Mouse (Mus musculus) cerebellum, adult 11-12 months (tissue): ENCODE measurements around the gene Wnt9a.

Source experiments
- DNase-seq: peaks from one replicate; pipeline ENCODE4 v3.0.0; 2022

Wnt9a gene

DNA sequence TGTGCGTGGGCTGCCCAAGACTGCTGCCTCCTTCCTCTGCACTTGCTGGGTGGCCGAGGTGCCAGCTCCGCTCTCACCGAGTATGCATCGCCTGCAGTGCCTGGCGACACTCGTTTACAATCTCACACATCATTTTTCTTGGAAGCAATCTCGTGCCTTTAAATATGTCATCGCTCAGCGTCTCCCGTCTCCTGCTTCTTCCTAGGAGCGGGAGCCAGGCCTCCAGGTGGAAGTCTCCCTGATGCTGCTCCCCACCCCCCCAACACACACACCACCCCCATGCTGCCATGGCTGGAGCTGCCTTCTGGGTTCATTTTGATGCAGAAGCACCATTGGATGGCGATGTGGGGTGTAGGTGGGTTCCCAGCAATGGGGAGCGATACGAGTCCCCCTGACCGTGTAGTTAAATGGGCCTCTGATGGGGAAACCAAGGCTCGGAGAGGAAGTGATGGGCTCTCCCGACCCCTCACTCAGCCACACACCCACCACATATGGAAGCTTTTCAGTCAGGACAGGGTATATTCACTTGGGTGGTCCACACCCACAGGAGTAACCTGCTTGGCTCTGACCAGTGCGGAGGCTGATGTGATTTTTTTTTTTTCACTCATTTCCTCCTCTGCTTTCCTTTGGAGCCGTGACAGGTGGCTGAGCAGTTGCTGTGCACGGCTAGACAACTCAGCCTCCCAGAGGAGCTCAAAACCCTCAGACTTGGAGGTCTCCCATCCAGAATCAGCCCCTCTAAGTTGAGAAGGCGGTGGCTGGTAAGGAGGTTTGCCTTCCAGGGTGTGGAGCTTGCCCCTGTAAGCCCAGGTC lies 1.5 kb upstream of the Wnt9a start:
- DNase-seq: no peak

GRCm38 (mm10) chr11:59305821-59306215 lies 910 bp upstream of the Wnt9a start:
- no peak for DNase-seq

- peak; percentile 54 for DNase-seq
Observed at GRCm38 (mm10) chr11:59307422-59308163, 865 bp downstream of the Wnt9a start.

DNA sequence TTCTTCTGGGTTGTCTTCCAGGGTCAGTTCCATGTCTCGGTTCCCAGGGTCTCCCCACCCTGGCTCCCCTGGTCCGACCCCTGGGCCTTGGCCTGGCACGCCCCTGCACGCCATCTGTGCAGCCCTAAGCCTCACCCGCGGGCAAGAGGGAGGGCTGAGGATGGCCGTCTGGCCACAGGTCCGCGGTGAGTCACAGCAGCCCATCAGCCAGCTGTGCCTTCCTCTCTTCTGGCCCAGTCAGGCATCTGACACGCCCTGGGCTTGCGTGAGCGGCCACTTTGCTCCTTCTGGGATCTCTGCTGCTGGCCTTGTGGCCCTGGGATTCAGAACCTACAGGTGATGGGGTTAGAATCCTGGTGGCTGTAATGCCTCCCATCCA lies 1.4 kb downstream of the Wnt9a start:
- DNase-seq: no peak

DNA sequence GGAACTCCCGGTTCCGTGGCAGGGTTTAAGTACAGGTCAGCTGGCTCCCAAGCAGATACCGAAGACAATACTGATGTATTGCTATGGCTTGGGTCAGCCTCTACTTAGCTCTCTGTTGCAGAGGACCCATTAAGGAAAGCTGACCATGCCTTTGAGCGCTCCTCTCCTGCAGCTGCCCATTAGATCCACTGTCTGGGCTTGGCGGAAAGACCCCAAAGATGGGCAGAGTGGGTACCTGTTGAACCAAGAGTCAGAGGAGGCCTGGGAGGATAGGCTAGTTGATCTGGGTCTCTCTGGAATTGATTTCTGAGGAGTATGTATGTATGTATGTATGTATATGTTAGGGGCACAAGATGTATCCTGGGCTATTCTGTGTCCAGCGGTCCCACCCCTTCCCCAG lies 1.9 kb downstream of the Wnt9a start:
- no peak for DNase-seq

DNA sequence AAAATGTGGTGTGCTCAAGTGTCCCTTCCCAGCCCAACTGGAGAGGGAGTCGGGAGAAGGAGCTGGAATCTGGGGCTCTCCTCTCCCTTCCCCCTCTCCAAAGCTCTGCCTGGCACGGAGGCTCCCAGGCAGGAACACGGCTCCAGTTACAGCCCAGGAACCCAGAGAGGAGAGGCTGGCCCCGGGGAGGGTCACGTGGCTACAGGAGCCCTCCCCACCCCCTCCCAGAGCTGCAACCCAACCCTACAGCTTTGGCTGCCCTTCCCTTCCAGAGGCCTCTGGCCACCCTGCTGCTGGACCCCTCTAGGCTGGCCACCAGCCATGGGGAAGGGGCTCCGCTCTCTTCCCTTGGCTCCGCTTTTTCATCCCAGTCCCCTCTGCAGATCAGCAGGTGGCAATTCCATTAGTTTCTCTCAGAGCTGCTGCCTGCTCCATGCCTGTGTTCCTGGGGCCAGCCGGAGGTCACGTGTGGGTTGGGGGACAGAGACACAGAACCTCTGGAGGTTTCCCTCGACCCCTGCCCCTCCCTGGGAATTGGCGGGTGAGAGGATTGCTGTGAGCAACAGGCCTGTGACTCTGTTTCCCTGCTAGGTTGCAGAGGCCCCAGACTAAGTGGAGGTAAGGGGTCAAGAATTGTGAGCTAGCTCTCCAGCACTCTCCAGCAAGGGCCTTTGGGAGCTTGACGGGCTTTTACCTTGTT lies 2.5 kb downstream of the Wnt9a start:
- DNase-seq: no peak

DNA sequence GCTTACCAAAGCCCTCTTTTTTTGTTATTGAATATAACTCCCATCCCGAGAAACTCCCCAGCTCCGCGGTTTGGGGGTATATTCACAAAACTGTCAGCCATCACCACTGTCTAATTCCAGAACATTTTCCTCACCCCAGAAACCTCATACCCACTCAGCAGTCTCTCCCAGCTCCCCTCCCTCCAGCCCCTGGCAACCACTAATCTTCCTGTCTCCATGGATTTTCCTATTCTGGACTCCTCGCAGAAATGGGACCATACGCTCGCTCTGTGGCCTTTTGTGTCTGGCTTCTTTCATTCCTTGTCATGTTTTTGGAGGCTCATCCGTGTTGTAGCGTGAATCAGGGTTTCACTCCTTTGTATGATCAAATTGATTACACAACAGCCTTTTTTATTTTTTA lies 3.2 kb downstream of the Wnt9a start:
- no peak for DNase-seq

- no peak for DNase-seq
Observed at GRCm38 (mm10) chr11:59312060-59312459, 5.3 kb downstream of the Wnt9a start.

DNA sequence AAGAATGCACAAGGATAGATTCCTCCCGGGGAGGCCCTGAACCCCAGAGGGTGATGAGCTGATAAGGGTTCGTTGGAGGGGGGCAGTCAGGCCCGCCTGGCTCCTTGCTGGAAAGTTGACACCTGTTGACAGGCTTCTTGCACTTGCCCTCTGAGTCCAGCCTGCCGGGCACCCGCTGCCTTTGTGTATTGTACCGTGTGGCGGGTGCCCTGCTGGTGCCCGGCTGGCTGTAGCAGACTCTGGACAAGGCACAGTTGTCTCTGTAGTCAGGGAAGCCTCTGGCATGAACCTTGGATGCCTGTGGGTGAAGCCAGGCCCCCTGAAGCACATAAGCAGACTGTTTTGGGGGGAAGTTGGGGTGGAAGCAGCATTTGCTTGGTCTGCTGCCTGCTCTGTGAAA lies 5.8 kb downstream of the Wnt9a start:
- no peak for DNase-seq

GRCm38 (mm10) chr11:59313029-59313811 lies 6.5 kb downstream of the Wnt9a start:
- no peak for DNase-seq

DNA sequence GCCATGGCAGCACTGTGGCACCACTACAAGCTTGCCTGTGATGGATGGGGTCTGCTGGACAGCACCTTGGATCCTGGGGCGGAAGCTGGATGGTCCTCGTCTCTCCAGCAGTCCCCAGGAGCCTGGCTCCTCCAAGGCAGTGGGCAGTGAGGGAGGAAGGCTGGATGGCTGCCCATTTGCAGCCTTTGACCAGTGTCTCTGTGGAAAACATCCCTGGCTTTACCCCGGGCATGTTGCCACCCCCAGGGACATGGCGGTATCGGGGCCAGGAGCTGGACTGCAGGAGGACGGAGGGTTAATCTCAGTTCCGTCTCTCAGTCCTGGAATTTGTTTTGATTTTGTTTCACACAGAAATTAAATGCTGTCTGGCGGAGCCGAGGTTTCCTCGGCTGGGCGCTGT lies 7.2 kb downstream of the Wnt9a start:
- DNase-seq: no peak

GRCm38 (mm10) chr11:59316517-59316916 lies 9.8 kb downstream of the Wnt9a start:
- DNase-seq: no peak

GRCm38 (mm10) chr11:59322988-59323387 lies 16.3 kb downstream of the Wnt9a start:
- DNase-seq: no peak

- no peak for DNase-seq
Observed at GRCm38 (mm10) chr11:59324777-59325176, 18.0 kb downstream of the Wnt9a start.

- DNase-seq: no peak
Observed at GRCm38 (mm10) chr11:59327625-59328024, 20.9 kb downstream of the Wnt9a start.

- DNase-seq: no peak
Observed at GRCm38 (mm10) chr11:59329616-59330015, 22.9 kb downstream of the Wnt9a start.

DNA sequence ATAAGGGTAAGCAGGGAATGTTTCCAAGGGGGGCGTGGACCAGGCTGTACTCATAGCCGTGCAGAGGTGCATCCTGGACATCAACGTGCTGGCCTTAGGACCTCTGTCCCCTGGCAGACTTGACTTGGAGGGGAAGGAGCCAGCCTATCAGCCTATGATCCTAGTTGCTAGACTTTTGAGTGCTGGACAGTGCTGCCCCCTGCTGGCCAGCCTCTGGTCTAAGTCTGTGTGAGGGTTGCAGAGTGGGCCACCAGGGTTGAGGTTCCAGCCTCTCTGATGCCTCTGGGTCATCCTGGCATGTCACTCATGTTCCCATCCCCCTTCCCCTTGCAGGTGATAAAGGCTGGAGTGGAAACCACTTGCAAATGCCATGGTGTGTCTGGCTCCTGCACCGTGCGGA lies 23.8 kb downstream of the Wnt9a start:
- no peak for DNase-seq

GRCm38 (mm10) chr11:59331167-59331869 lies 24.6 kb downstream of the Wnt9a start:
- no peak for DNase-seq

- no peak for DNase-seq
Observed at GRCm38 (mm10) chr11:59332938-59333337, 26.2 kb downstream of the Wnt9a start.

DNA sequence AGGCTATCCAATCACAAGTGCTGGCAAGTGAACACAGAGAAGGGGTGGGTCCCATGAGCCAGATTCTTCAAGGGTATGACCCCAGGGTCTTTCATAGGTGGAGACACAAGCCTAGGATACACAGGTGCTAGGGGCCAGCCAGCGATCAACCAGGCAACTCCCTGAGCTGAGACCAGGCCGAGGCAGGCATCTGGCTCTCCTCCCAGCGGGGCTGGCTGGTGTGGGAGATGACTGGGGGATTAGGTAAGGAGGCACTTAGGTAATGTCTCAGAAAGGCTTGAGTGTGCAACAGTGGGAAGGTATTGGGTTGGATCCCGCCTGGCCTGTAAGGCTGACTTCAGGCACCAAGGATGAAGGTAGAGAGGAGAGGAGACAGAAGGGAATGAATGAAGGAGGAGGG lies 28.4 kb downstream of the Wnt9a start:
- no peak for DNase-seq

- DNase-seq: no peak
Observed at GRCm38 (mm10) chr11:59335942-59336341, 29.2 kb downstream of the Wnt9a start.

DNA sequence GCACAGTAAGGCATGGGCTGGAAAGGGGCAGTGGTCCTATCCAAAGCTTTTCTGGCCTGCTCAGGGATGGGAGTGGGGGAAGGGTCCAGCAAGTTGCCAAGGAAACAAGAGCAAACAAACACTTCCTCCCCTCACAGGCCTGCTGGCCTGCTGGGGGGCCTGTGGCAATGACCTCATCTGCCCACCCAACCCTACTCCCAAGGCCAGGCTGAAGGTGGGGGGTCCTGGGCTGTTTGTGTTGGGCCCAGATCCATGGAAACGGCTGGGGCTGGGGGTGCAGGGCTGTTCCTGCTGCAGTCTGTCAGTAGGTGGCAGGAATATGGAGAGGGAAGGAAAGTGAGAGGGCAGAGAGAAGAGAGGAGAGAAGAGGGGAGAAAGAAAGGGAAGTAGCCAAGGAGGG lies 29.7 kb downstream of the Wnt9a start:
- DNase-seq: no peak
